Mouse (Mus musculus) liver, embryonic 11.5 days (tissue): Measurements from ENCODE around the gene Acox1. TPM values are rescaled to one million over a fixed set of nuclear protein-coding genes. Genes with fewer than 3 reads are reported as not detected.

Experiments used
- ATAC-seq: fragments of 200-750 bp; cut with Nextera tagmentation; replicated peaks from 2 replicates; pipeline ENCODE4 v1.8.0; 2017; ENCODE audit warnings: moderate number of reproducible peaks, mild to moderate bottlenecking, moderate TSS enrichment, moderate library complexity; ENCODE audit not compliant: low FRiP score
- DNase-seq: peaks from one replicate; pipeline ENCODE4 v3.0.0-alpha.2; 2017; ENCODE audit warnings: low spot score
- H3K27ac ChIP-seq: fragments of 300-500 bp; sonication (generic); 2 replicates; pipeline ENCODE4 v1.5.1; 2014; ENCODE audit warnings: mild to moderate bottlenecking, low read depth, low read length, control low read depth
- H3K27me3 ChIP-seq: fragments of 300-500 bp; sonication (generic); replicated peaks from 2 replicates; pipeline ENCODE4 v1.6.1; 2014; ENCODE audit warnings: low read length, mixed read lengths; ENCODE audit not compliant: control insufficient read depth, insufficient read depth
- H3K36me3 ChIP-seq: fragments of 300-500 bp; sonication (generic); 2 replicates; pipeline ENCODE4 v1.6.1; 2014; ENCODE audit warnings: mild to moderate bottlenecking, low read length, moderate library complexity, mixed read lengths; ENCODE audit not compliant: control insufficient read depth, insufficient read depth
- H3K4me1 ChIP-seq: fragments of 300-500 bp; sonication (generic); replicated peaks from 2 replicates; pipeline ENCODE4 v1.6.1; 2014; ENCODE audit warnings: low read length, mixed read lengths; ENCODE audit not compliant: control insufficient read depth, insufficient read depth
- H3K4me2 ChIP-seq: fragments of 300-500 bp; sonication (generic); 2 replicates; pipeline ENCODE4 v1.6.1; 2014; ENCODE audit warnings: mild to moderate bottlenecking, control low read depth, moderate library complexity
- H3K4me3 ChIP-seq: fragments of 300-500 bp; sonication (generic); 2 replicates; pipeline ENCODE4 v1.5.1; 2014; ENCODE audit warnings: low read depth, low read length, control low read depth
- H3K9ac ChIP-seq: fragments of 300-500 bp; sonication (generic); 2 replicates; pipeline ENCODE4 v1.6.1; 2014; ENCODE audit warnings: low read depth, low read length, control low read depth
- H3K9me3 ChIP-seq: fragments of 300-500 bp; sonication (generic); 2 replicates; pipeline ENCODE4 v1.6.1; 2016; ENCODE audit warnings: low read length, inconsistent platforms, mixed read lengths; ENCODE audit not compliant: control insufficient read depth
- WGBS: fragments of 180-500 bp; shearing (Covaris S2); extraction: QIAGEN DNeasy Blood & Tissue Kit; methylation state at CpG from one replicate; pipeline ENCODE4 v1.1.7; 2014; 5-methylcytosine and 5-hydroxymethylcytosine counted together
- polyA plus RNA-seq: library from polyadenylated mRNA; unstranded; fragments of >200 nt; fragmentation: Nextera tagmentation; extraction: Ambion mirVana; gene quantifications from 2 replicates; pipeline ENCODE4 v1.2.1, GENCODE M21; 2014

Gene Acox1
- polyA plus RNA-seq, 1 experiment from 2014 or later = 23.6 TPM

DNA sequence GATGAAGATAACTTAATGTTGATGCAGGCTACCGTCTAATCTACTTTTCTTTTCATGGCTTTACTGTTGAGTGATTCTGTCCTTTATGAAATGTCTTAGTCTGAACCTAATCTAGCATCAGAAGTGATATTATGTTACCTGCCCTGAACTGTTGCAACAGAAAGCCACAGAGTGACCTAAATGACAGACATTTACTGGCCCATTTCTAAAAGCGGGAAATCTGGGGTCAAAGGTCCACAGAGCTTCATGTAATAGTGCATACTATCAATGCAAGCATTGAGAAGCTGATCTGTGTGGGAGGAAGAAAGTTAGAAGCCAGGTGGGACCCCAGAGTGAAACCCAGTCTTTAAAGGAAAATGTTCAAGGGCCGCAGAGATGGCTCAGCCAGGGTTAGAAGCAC is 4.3 kb upstream of the Acox1 start:
- no peaks in the 10 kb centered on the region for H3K9me3 ChIP-seq
- no peak overlapping the region for H3K4me3 ChIP-seq
- no peak overlapping the region for H3K9ac ChIP-seq
- H3K27me3 ChIP-seq = no peaks in the 10 kb centered on the region
- 0 out of 2 replicates have a peak, but pooled peaks cover 2% of the 10 kb centered on the region for H3K4me1 ChIP-seq
- peaks cover 10% of the 10 kb centered on the region for H3K36me3 ChIP-seq
- no peak overlapping the region for H3K4me2 ChIP-seq
- no peak for DNase-seq
- no peak overlapping the region for H3K27ac ChIP-seq
- 92% methylated on average over 3 of the region's 3 CpGs for WGBS
- ATAC-seq = no peak

DNA sequence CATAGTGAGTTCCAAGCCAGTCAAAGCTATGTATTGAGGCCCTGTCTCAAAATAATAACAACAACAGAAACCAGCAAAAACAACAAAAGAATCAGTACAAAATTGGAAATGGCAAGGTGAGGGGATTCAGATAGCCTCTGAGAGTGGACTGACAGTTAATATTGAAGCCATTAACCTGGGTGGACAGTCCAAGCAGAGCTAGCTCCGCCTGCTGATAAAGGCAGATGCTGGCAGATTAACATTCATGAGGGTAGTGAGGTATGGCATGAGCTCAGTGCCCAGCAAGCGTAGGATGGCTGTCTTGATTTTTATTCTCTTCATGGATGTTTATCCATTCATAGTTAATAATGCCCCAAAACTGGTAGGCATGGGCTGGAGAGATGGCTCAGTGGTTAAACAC is 2.3 kb upstream of the Acox1 start:
- WGBS = 92% methylated on average over 2 of the region's 2 CpGs
- Histone ChIP-seq H3K36me3 (peaks cover 5% of the 10 kb centered on the region), H3K27ac (no peak overlapping the region), H3K27me3 (no peaks in the 10 kb centered on the region), H3K9me3 (no peaks in the 10 kb centered on the region), H3K4me2 (no peak overlapping the region), H3K4me3 (no peak overlapping the region), H3K4me1 (peaks cover 5% of the 10 kb centered on the region; the same call in 1 of the 2 replicates), H3K9ac (no peak overlapping the region)
- ATAC-seq (no peak), DNase-seq (no peak)

DNA sequence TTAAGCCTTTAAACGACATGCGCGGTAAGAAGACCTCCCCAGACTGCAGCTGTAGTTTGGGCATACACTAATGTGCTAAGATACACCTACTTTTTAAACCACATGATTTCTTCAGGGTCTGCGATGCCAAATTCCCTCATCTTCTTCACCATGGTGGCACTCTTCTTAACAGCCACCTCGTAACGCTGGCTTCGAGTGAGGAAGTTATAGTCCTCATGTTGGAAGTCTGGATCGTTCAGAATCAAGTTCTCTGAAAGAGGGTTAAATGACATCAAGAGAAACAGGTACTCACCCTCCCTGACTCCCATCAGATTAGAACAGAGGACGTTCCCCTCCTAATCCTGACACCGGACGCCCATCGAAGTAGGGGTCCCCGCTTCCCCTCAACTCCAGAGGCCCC is 713 bp downstream of the Acox1 start:
- Histone ChIP-seq H3K4me3 (peak overlapping the region; percentile 83), H3K4me1 (peaks cover 17% of the 10 kb centered on the region), H3K27me3 (no peaks in the 10 kb centered on the region), H3K27ac (peak overlapping the region; percentile 91), H3K9me3 (no peaks in the 10 kb centered on the region), H3K4me2 (peak overlapping the region; percentile 91), H3K9ac (peak overlapping the region; percentile 77), H3K36me3 (peaks cover 3% of the 10 kb centered on the region; the same call in 1 of the 2 replicates)
- 21% methylated on average over 13 of the region's 13 CpGs for WGBS
- peak; percentile 16; the same call in 1 of the 2 replicates for ATAC-seq
- DNase-seq = no peak

DNA sequence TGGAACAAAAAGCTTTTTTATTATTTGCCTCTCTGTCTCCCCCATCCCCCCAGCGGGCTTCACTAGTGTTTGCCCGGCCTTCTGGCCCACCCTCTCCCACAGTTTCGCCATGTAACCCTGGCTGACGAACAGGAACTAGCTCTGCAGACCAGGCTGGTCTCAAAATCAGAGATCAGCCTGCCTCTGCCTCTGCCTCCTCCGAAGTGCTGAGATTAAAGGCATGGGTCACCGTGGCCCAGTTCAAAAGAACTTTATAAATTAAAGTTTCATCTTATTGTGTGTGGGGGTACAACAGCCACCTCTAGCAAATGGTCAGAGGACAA is 1.3 kb downstream of the Acox1 start:
- Histone ChIP-seq H3K4me1 (peaks cover 17% of the 10 kb centered on the region), H3K4me3 (no peak overlapping the region), H3K9me3 (no peaks in the 10 kb centered on the region), H3K9ac (no peak overlapping the region), H3K27ac (no peak overlapping the region), H3K4me2 (peak overlapping the region; percentile 91), H3K27me3 (no peaks in the 10 kb centered on the region), H3K36me3 (peaks cover 3% of the 10 kb centered on the region; the same call in 1 of the 2 replicates)
- WGBS = 80% methylated on average over 6 of the region's 6 CpGs
- ATAC-seq (no peak), DNase-seq (no peak)

DNA sequence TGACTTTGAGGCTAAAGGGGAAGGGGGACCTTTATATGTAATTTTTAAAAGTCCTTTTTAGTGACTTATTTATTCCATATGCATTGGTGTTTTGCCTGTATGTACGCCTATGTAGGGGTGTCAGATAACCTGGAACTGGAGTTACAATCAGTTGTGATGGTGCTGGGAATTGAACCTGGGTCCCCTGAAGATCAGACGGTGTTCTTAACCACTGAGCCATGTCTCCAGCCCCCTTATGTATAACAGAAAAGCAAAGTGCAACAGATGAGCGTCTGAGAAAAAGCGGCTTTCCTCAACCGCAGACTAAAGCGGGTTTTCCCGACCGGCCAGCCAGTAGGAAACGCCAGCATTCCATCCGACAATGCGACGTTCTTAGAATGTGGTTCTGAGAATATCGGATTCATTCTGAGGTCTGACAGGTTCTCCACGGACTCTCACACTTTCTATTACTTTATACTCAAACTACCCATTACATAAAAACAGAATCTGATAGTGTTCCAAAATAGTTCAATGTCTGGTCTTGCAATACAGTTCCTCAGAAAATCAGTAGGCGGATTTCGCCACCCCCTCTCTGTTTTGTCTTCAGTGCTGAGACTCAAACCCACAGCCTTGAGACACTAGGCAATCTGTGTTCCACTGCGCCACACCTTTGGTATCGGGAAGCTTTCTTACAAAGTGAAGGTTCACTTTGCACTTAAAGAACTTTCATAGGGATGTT is 1.8 kb downstream of the Acox1 start:
- Histone ChIP-seq H3K4me3 (no peak overlapping the region), H3K9ac (no peak overlapping the region), H3K36me3 (peaks cover 3% of the 10 kb centered on the region; the same call in 1 of the 2 replicates), H3K27ac (no peak overlapping the region), H3K27me3 (no peaks in the 10 kb centered on the region), H3K4me1 (peaks cover 17% of the 10 kb centered on the region), H3K4me2 (peak overlapping the region; percentile 91), H3K9me3 (no peaks in the 10 kb centered on the region)
- DNase-seq (no peak), ATAC-seq (no peak)
- 96% methylated on average over 18 of the region's 18 CpGs for WGBS

DNA sequence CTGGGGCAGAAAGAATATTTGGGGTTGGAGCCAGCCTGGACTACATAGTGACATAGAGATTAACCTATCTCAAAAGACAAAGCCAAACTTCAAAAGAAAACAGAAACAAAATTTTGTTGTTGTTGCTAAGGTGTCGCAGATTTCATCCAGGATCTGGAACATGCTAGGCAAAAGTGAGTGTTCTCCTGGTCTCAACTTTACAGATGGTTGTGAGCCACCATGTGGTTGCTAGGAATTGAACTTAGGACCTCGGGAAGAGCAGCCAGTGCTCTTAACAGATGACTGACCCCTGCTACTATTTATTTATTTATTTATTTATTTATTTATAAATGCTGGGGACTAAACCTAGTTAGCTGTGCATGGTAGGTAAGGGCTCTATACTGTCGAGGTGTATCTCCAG is 2.5 kb downstream of the Acox1 start:
- H3K4me1 ChIP-seq = peaks cover 17% of the 10 kb centered on the region
- H3K9ac ChIP-seq = no peak overlapping the region
- no peaks in the 10 kb centered on the region for H3K9me3 ChIP-seq
- no peaks in the 10 kb centered on the region for H3K27me3 ChIP-seq
- H3K4me2 ChIP-seq = no peak overlapping the region
- peaks cover 3% of the 10 kb centered on the region; the same call in 1 of the 2 replicates for H3K36me3 ChIP-seq
- H3K4me3 ChIP-seq = no peak overlapping the region
- no peak overlapping the region for H3K27ac ChIP-seq
- 76% methylated on average over 3 of the region's 3 CpGs for WGBS
- DNase-seq (no peak), ATAC-seq (no peak)

DNA sequence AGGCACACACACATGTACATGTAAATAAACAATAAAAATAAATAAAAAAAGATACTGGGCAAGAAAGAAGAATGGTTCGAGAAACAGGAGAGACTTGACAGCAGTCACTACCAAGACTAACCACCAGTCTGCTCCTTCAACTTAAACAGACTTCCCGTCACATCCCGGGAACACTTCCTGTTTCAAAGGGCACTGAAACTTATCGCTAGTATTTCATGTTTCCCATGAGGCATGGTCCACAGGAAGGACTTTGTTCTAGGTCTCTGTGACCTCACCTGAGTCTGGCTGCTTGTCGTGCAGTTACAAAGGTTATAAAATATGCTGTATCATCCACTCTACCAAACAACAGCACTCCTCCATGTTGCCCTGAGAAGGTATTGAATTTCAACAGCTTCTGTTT is 3.6 kb downstream of the Acox1 start:
- H3K36me3 ChIP-seq = peaks cover 7% of the 10 kb centered on the region
- peak overlapping the region; percentile 49 for H3K27ac ChIP-seq
- ATAC-seq = no peak
- 0 out of 2 replicates have a peak overlapping the region, but pooled peaks have one; percentile 17 for H3K4me3 ChIP-seq
- H3K9ac ChIP-seq = peak overlapping the region; percentile 31; the same call in 1 of the 2 replicates
- no peak for DNase-seq
- H3K4me1 ChIP-seq = peaks cover 17% of the 10 kb centered on the region
- H3K9me3 ChIP-seq = no peaks in the 10 kb centered on the region
- 34% methylated on average over 5 of the region's 5 CpGs for WGBS
- H3K4me2 ChIP-seq = peak overlapping the region; percentile 50
- no peaks in the 10 kb centered on the region for H3K27me3 ChIP-seq

DNA sequence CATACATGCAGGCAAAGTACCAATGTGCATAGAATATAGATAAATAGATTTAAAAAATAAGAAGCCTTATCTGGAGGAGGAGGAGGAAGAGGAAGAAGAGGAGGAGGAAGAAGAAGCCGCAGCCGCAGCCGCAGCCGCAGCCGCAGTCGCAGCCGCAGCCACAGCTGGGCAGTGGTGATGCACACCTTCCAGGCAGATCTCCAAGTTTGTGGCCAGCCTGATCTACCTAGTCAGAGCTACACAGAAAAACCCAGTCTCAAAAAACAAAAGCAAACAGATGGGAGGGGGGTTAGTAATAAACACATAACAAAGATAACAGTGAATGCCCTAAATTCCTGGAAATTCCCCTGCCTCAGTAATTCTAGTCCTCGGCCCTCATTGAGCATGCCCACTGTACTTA is 4.2 kb downstream of the Acox1 start:
- H3K27me3 ChIP-seq = no peaks in the 10 kb centered on the region
- peaks cover 17% of the 10 kb centered on the region for H3K4me1 ChIP-seq
- DNase-seq (no peak), ATAC-seq (no peak)
- H3K9ac ChIP-seq = no peak overlapping the region
- no peaks in the 10 kb centered on the region for H3K9me3 ChIP-seq
- peaks cover 7% of the 10 kb centered on the region for H3K36me3 ChIP-seq
- WGBS = 61% methylated on average over 8 of the region's 8 CpGs
- no peak overlapping the region for H3K27ac ChIP-seq
- H3K4me3 ChIP-seq = no peak overlapping the region
- H3K4me2 ChIP-seq = peak overlapping the region; percentile 50
